Mouse (Mus musculus) heart, postnatal 10 days (tissue): Measurements from ENCODE around the gene Tas2r119. TPM values are rescaled to one million over a fixed set of nuclear protein-coding genes. Genes with fewer than 3 reads are reported as not detected.
"Not testable (repeated sequence)": the region's sequence is repeated elsewhere in the genome, so short reads cannot be mapped to it uniquely, and the experiment has no call there.

Experiments
- DNase-seq, 2 experiments: peaks; one replicate each; pipeline ENCODE4 v3.0.0; 2021
- intact Hi-C: fragments of 180-260 bp; cut with DNase I; formaldehyde crosslinking; loops from one replicate; pipeline ENCODE4 v1.15.1; 2025
- total RNA-seq, 2 experiments: library from RNA; stranded (reverse); gene quantifications; 2 replicates each; pipeline ENCODE4 v1.2.3; 2021

Gene Tas2r119
- not detected for total RNA-seq

DNA sequence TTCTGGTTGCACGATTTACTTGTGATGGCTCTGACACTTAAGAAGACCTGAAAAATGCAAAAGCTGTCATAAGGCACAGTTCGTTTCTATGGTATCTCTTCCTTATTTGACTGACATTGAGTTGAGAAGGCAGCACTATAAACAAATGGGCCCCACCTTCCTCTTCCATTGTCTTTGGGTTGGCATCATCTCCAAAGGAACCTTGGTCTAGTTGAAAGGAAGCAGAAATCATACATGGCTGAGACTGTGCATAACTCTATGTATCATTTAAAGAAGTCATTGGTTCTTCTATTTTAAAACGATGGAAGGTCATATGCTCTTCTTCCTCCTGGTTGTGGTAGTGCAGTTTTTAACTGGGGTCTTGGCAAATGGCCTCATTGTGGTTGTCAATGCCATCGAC lies at the start of gene Tas2r119:
Gene Tas2r119, plus strand, starts transcription at position 301 of the 400 bp plus-strand sequence.
- no peak for DNase-seq

DNA sequence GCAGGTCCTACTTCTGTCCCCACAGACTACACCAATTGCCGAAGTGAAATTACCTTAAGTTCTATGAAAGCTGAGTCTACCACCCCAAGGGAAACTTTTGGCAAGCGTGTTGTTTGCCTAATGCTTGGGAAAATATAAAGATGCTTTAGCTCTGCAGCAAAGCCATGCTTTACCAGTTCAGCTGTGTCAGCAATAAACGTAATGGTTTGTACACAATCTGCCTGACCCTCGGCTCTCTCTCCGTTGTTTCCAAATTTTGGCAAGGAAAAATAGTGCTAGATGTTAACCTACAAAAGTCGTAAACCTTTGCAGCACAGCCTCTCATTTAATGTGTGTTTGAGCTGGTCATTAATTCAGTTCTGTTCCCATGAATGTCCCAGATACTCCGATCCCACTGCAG lies 44.8 kb upstream of the Tas2r119 start:
- DNase-seq, result no peak
- intact Hi-C loops, result no loop called here

More for the DNA sequence above, at the start of gene Tas2r119:
- intact Hi-C loops, result no loop called here

DNA sequence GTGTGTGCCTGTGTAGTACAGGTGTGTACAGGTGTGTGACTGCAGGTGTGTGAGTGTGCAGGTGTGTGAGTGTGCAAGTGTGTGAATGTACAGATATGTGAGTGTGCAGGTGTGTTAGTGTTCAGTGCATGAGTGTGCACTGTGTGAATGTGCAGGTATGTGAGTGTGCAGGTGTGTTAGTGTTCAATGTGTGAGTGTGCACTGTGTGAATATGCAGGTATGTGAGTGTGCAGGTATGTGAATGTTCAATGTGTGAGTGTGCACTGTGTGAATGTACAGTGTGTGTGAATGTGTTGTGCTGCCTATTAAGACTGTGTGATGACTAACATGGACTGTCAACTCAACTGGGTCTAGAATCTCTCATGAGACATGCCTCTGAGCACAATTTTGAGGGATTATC lies 35.4 kb upstream of the Tas2r119 start:
- intact Hi-C loops, result no loop called here
- DNase-seq, result no peak

DNA sequence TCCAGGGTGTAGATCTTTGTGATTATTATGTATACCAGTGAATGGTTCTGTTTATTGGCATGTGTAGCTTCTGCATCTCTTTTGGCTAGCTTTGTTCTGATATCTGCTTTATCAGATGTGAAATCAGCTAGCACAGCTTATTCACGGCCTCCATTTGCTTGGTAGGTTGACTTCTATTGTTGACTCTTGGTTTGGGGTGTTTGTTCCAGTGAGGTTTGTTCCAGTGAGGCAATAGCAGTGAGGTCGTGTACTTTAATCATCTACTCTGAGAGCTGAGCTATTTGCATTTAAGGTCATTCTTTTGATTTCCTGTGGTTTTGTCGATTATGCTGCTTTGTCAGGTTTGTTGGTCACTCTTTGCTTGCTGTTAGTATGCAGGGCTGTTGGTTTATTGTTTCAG lies 32.8 kb upstream of the Tas2r119 start:
- no peak for DNase-seq
- intact Hi-C loops, result no loop called here

DNA sequence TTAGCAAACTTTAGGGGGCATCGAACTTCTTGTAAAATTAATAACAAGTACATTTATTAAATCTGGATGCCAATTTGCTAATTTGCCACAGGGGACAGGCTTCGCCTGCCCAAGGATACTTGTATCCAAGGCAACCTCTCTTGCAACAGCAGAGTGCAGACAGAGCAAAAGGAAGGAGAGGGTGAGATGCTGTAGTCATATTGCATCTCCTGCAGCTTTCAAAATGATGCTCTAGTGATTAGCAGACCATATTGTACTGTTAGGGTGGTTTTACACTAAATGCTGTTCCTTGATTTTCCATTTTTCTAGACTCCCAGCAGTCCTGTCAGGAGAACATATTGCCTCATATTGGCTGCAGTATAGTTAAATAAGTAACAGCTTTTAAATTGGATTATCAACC lies 23.7 kb upstream of the Tas2r119 start:
- DNase-seq, result no peak
- intact Hi-C loops, result no loop called here

DNA sequence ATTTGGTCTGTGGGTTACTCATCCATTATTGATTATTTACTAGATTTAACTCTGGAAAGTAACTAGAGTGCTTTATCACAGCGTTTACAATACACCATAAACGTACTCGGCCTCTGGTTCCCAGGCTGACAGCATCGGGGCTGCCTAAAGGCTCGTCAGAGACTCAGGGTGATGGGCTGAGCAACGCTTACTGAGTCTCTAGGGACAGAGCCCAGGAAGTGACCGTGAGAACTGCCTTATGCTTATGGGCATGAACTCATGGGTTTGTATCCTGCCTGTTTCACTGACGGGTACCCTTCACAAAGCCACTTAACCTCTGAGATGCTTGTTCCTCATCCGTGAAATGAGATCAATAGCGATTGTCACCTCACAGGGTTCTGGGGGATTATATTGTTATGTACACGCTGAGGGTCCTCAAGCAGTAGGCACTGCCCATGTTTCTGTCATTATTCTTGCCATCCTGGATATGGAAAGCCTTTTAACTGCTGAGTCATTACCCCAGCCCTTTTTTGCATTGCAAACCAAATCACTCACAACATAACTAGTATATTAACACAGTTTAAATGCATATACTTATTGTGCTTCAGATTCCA lies 23.1 kb upstream of the Tas2r119 start:
- no peak for DNase-seq
- intact Hi-C loops, result no loop called here

DNA sequence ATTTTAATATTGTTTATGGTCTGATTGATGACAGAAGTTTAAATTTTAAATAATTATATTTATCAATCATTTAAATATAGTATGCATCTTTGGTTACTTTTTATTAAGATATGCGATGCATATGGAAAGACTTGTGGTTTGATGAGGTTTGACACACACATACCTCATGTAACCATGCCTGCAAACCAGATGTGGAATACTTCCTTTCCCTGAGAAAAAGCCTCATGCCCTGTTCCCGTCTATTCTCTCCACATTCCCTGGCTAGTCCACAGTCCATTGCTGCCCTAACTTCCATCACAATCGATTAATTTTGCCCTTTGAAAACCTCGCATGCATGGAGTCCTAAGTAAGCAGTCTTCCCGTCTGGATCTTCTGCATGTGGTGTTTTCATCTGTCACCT lies 21.0 kb upstream of the Tas2r119 start:
- intact Hi-C loops, result no loop called here
- DNase-seq, result no peak

DNA sequence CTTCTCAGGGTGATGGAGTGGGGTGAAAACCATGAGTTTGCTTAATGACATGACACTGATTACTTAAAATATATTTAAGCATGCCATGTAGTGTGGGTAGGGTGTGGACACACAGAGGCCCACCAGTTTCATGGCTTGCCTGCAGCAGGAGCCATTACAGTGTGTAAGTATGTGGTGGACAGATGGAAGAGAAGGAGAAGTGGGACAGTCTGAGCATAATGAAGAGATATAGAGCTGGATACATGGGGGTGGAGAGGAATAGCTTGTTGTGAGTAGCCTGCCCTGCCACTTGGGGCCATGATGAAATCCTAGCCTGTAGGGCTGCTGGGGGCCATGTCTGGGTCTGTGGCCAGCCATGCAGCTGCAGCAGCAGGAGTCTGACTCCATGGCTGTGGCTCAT lies 16.8 kb upstream of the Tas2r119 start:
- DNase-seq, result no peak
- intact Hi-C loops, result no loop called here

DNA sequence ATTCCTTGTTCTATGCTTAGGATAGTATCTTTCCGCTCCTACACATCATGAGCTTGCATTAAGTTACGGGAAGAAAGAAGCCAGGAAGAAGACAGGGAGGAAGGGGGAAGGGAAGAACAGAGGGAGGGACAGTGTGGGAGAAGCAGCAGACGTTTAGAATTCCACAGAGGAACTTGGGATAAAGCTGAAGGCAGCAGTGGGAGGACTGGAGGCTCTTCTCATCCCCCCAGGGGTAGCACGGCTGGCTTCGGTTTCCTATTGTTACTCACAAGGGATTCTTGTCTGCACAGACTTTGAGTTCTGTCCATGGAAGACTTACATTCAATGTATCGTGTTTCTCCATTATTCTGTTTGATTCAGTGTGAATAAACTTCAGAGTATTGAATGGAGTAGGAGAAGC lies 5.3 kb upstream of the Tas2r119 start:
- peak; percentile 2 to 3 for DNase-seq
- intact Hi-C loops, result no loop called here

DNA sequence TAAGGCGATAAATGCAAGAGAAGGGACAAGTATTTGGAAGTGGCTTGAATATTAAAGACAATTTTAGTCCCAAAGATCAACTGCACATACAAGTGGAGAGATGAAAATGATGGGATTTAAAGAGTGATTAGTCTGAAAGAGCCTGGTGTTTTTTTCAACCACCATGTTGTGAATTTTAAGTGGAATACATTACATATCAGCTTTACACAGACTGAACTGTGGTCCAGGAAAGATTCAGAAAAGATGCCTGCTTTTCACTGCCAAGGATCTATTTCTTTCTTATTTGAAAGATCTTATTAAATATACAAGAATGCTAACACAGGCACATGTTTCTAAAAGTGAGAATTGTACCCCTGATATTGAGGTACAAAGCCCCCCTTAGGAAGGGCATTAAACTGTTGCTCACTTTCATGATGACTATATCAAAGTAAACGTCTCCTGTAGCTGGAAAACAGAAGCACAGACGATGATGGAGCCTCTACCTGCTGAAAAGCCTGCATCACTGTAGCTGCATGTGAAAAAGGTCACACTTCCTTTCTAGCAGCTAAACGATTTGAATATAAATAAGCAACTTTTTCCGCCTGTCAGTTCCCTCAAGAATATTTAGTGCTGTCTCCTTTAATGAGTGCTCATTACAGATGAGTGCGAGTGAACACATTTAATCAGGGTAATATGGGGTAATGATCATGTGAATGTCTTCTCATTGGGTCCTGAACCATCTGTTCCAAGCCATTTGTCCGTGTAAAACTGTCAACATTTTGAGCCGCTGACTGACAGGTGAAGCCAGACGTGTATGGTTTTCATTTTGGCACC lies 4.7 kb upstream of the Tas2r119 start:
- no peak for DNase-seq
- intact Hi-C loops, result no loop called here

DNA sequence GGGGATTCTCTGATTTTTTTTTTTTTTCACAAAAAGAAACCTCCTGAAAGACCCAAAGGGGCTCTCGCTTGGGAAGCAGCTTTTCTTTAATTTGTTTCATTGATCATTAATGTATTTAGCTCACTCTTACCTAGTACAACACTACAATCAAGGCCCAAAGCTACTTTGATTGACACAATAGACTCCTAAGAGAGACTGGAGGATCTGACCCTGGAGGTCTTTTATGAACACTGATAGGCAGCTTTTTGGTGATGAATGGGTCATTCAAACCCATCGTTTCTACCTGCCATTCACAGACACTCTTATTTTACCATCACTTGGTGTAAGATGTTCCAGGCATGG lies 4.1 kb upstream of the Tas2r119 start:
- intact Hi-C loops, result no loop called here

DNA sequence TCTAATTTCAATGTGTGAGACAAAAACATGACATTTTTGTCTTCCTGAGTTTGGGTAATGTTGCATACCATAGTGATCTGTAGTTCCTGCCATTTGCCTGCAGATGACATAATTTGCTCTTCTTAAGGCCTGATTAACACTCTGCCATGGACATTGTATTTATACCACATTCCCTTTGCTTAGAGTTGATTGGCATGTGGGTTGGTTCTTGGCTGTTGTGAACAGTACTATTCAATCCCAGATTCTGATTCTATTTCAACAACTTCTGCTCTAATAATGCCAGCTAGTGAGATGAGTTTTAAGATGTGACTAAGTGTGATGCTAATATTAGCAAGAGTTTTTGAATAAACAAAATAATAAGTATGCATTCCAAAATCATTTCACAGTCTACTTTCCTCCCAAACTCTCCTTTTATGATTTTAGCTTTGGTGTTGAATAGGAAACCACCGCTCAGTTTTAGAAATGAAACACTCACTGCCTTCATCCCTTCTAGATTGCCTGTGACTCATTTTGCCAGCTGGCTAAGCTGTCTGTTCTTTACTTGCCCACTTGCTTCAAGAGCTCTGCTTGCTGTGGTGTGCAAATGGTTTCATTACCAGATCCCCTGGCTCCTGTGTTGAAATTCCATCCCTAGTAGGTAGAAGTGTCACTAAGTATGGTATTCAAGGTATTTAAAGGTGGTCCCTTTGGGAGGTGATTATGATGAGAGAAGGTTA lies 3.1 kb downstream of the Tas2r119 start:
- intact Hi-C loops, result no loop called here

More for the DNA sequence above, 4.1 kb upstream of the Tas2r119 start:
- no peak for DNase-seq

DNA sequence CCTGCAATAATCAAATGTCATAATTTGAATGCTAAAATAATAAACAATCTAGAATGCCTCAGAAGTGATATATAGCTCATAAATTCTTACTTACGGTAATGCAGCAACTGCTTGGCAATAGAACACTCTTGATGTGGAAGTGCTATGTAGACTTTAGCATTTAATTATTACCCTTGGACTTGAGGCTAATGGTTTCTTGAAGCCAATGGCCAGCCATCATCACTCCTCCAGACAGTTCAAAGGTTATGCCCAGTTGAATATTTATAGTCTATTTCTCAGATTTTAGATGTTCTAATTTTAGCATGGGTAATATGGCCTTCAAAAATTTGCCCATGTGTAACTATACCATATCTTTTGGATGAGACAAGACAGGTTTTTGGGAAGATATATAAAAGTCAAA lies 4.9 kb downstream of the Tas2r119 start:
- no peak for DNase-seq
- intact Hi-C loops, result no loop called here

More for the DNA sequence above, 3.1 kb downstream of the Tas2r119 start:
- no peak for DNase-seq

DNA sequence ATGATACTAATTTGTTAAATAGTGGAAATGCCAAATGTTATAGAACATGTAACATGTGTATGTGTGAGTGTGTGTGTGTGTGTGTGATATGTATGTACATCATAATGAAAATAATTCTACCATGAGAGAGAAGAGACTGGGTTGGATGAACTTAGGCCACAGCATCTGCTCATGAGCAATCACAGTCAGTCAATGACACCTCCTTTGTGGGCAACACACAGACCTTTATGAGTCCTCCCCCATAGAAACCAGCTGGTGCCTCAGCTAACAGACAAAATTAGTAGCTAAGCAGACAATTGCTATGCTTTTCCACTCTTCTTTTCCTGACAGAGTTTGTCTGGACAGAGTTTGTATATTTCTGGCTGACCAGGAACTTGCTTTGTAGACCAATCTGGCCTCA lies 7.9 kb downstream of the Tas2r119 start:
- intact Hi-C loops, result no loop called here
- no peak for DNase-seq

DNA sequence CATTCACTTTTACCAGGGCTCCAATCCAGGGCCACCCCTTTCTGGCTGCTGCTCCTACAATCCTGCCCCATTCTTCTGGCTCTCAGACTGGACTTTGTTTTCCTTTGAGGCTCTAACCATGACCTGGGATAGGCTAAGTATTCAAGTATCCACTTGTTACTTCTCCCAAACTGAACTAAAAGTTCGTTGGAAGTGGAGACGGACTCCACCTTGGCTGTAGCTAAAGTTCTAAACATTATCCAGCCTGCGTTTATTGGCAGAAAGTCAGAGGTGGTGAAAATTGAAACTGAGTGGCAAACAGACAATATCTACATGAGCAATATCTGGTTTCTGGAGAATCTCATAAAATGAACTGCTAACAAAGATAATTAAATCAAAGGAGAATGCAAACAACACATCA lies 12.8 kb downstream of the Tas2r119 start:
- intact Hi-C loops, result no loop called here
- DNase-seq, result no peak

DNA sequence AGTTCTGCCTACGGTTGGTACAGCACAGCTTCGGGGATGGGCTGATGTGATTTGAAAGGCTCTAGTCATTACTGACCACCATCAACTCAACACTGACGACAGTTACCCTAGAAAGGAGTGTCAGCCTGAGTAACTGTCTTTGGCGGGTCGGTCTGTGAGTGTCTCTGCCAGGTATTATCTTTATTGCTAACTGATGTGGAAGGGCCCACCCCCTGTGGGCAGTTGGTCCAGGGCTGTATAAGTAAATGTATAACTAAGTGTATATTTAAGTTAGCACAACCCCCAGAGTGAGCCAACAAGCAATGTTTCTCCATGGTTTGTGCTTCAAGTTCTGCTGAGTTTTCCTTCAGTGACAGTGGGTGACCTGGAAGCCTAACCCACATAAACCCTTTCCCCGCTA lies 13.3 kb downstream of the Tas2r119 start:
- DNase-seq, result no peak
- intact Hi-C loops, result no loop called here

DNA sequence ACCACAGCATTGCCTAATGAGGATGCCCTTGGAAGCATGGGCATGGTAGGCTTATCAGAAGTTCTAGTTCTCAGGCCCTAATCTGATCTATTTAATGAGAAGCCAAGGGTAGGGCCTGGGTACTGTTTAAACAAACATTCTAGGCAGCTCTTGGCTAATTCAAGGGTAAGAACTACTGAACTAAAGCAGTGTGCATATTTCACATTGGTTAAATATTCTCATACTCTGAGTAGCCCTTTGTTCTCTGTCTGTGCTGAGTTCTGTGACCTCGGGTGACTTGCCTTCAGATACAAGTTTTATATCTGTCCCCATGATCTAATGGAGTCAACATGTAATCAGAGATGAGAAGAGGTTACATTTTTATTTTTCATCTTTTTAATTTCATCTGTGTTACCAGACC lies 15.9 kb downstream of the Tas2r119 start:
- intact Hi-C loops, result no loop called here
- DNase-seq, result no peak

DNA sequence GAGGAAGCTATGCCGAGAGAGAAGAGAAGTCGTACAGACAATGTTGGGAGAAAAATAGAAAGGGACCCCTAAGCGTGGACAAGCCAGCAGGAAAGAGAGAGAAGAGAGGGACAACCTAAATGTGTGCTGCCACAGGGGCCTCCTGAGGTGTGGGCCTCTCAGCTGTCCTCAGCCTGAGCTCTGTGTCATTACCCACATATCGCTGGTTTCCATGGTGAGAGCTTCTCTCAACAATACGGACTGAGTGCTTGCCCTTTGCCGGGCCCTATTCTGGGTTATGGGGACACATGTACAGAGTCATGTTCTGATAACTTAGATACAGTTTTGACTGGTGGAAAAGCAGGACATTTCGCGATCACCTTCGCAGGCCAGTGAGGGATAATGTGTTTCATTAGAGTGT lies 21.0 kb downstream of the Tas2r119 start:
- no peak for DNase-seq
- intact Hi-C loops, result no loop called here

DNA sequence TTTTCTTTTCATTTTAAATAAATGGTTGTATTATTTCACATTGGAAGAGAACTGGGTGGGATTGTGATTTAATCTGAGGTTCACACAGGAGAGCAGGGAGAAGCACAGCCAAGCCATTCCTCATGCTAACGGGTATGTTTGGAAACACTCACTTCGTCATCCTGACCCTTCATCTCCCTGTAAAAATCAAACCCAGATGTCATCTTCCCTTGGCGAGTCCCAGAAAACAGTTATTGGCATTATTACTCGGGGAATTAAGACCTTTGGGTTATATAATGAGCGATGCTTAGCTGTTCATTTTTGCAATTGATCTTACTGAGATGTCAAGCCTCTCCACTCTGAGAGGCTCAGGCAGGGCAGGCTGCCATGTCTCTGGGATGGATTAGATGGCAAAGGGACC lies 21.5 kb downstream of the Tas2r119 start:
- no peak for DNase-seq
- intact Hi-C loops, result no loop called here

DNA sequence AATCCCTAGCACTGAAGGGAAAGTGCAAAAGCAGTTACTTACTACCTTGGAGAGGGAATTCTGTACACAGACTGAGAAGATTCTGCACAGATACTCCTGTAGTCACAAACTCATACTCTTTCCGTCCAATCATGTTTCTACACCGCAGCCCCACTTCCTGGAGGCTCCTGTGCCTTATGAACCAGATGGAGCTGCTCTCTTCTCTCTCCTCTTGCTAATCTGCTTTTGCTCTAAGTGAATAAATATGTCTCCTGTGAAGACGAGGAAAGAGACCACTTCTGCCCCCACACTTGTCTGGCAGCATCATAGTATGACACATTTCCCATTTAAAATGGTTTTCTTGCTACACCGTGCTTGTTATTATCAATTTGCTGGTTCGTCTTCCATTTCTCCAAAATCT lies 26.2 kb downstream of the Tas2r119 start:
- intact Hi-C loops, result no loop called here
- no peak for DNase-seq

DNA sequence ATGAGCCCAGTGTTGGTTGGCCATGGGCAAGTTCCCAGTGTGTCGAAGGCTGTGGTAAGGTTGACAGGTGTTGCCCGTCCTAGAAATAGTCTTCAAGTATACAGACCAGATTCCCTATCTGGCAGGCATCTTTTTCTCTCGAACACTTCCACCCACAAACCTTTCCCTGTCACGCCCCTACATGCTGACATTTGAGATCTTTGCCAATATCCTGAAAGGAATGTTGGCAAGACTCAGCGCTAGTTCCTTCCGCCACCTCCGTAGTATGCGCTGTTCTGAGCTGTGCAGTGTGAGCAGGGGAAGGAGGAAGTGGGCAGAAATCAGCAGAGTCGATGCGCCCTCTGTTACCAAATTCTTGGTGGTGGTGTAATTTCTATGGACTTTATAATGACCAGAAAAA lies 27.8 kb downstream of the Tas2r119 start:
- DNase-seq, result no peak
- intact Hi-C loops, result no loop called here

DNA sequence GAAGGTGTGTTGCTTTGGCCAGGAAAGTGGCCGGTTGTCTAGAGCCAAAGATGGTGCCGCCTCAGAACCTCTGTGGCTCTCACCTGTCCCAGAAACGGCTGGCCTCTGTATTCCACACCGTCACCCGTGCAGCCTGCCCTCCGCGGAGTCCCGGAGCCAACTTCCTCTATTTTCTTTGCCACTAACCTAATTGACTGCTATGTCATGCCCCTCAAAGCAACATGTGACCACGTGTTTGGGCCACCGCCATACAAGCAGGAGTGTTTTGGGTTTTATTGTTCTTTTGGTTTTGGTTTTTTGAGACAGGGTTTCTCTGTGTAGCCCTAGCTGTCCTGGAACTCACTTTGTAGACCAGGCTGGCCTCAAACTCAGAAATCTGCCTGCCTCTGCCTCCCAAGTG lies 37.6 kb downstream of the Tas2r119 start:
- intact Hi-C loops, DNase-seq: not testable (repeated sequence)
